Mouse (Mus musculus) heart, postnatal 14 days (tissue): ENCODE data around the gene Mamstr. TPM values are rescaled to one million over a fixed set of nuclear protein-coding genes. Genes with fewer than 3 reads are reported as not detected.

ENCODE experiments used
- DNase-seq, 2 experiments: peaks; one replicate each; pipeline ENCODE4 v3.0.0; 2021 to 2022
- intact Hi-C: fragments of 180-260 bp; cut with DNase I; formaldehyde crosslinking; loops from one replicate; pipeline ENCODE4 v1.15.1; 2025
- total RNA-seq, 2 experiments: library from RNA; stranded (reverse); gene quantifications; 2 replicates each; pipeline ENCODE4 v1.2.3; 2021

The Mamstr gene
- total RNA-seq, 2 experiments from 2014 or later: 6.4 to 6.9 TPM

DNA sequence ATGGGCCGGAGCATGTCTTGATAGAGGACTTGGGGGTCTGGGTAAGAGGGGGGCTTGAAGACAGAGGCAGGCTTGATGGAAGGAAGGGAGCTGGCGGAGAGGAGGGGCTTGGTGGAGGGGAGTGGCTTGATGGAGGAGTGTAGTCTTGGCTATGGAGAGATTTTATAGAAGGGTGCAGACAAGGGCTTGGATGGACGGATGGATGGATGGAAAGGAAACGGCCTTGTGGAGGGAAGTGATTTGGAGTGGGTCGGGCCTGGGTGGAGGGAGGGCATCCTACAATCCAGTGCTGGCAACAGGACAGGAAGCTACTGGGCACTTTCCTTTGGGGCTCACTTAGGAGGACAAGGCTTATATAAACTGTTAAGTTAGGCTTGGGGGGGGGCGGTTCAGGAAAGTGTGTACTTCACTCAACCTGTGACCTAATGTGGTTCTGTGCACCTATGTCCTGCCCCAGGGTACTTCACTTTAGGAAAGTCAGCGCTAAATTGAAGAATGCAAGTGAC, 13.2 kb upstream of the Mamstr start:
- intact Hi-C loops: no loop called here

GRCm38 (mm10) chr7:45627261-45627660, 12.5 kb upstream of the Mamstr start, which contains the start of gene Rasip1:
TSS of gene Rasip1 (plus strand) at chr7:45627488.
- intact Hi-C loops: no loop called here
- peak in 1 of 2 experiments; percentile 66 for DNase-seq

More for the DNA sequence above, 13.2 kb upstream of the Mamstr start:
- no peak for DNase-seq

- intact Hi-C loops: loop anchor here (2.0 kb wide), 2 partner anchors 36 to 54 kb away; no protein-coding TSS in a partner anchor
- peak; percentile 96 for DNase-seq
Observed at GRCm38 (mm10) chr7:45628364-45629294, 11.1 kb upstream of the Mamstr start.

DNA sequence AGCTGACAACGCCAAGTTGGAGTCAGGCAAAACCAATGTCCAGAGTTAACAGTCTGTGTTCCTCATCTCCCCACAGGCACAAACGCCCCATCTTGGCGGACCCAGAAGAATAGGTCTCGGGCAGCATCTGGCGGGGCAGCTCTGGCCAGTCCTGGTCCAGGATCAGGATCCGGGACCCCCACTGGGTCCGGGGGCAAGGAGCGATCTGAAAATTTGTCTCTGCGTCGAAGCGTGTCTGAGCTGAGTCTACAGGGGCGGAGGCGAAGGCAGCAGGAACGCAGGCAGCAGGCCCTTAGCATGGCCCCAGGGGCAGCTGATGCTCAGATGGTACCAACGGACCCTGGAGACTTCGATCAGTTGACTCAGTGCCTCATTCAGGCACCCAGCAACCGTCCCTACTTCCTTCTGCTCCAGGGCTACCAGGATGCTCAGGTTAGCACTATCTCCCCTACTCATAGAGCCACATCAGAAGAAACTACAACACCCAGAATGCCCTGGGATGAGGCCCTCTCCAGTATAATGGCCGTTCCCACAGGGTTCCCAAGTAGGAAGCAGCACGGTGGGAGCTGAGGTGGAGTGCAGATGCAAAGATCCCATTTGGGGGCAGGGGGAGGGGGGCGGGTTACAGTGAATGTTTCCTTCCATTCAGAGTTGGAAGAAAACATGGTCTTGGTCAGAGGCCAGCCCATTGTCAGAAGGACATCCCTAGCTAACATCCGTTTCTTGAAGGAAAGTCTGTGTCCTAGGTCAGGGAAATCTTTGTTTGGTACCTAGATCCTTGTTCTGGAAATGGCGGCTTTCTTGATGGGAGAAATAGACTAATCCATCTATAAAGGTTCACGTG, 9.5 kb upstream of the Mamstr start:
- DNase-seq: peak in 1 of 2 experiments; percentile 21
- intact Hi-C loops: no loop called here

GRCm38 (mm10) chr7:45632499-45632898, 7.3 kb upstream of the Mamstr start:
- DNase-seq: peak; percentile 45 to 58
- intact Hi-C loops: no loop called here

GRCm38 (mm10) chr7:45634946-45635681, 4.7 kb upstream of the Mamstr start:
- intact Hi-C loops: no loop called here
- DNase-seq: peak in 1 of 2 experiments; percentile 18

- DNase-seq: peak; percentile 69 to 74
- intact Hi-C loops: no loop called here
Observed at GRCm38 (mm10) chr7:45635711-45636688, 3.8 kb upstream of the Mamstr start.

- no peak for DNase-seq
- intact Hi-C loops: no loop called here
Observed at GRCm38 (mm10) chr7:45637710-45638109, 2.1 kb upstream of the Mamstr start.

DNA sequence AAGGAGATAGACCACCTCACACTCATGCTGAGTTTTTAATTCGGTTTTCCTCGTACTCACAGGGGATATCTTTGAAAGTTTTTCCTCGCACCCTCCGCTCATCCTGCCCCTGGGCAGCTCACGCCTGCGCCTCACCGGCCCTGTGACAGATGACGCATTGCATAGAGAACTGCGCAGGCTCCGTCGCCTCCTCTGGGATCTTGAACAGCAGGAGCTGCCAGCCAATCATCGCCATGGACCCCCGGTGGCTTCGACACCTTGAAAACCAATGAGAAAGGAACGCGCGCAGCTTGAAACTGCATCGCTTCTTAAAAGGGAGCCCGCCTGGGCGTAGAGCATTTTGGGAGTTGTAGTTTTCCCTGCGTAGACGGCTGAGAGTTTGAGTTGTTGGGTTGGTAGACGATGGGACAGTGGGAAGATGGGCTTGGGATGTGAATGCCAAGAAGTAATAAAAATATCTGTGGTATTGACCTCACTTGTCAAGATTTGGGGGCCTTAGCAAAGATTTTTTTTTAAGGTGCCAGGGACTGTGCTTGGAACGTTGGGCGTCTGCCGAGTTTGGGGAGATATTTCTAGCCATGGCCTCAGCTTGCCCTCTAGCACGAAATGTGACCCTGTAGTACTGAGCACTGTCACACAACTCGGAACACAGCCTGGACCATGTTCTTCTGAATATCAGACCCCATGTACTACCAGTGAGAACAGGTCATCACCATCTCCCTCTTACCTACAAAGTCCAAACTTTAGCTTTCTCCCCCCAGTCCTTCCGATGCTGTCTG, 965 bp upstream of the Mamstr start:
- peak; percentile 85 to 90 for DNase-seq
- intact Hi-C loops: no loop called here

- intact Hi-C loops: no loop called here
- DNase-seq: no peak
Observed at GRCm38 (mm10) chr7:45640191-45640957, 597 bp downstream of the Mamstr start.

DNA sequence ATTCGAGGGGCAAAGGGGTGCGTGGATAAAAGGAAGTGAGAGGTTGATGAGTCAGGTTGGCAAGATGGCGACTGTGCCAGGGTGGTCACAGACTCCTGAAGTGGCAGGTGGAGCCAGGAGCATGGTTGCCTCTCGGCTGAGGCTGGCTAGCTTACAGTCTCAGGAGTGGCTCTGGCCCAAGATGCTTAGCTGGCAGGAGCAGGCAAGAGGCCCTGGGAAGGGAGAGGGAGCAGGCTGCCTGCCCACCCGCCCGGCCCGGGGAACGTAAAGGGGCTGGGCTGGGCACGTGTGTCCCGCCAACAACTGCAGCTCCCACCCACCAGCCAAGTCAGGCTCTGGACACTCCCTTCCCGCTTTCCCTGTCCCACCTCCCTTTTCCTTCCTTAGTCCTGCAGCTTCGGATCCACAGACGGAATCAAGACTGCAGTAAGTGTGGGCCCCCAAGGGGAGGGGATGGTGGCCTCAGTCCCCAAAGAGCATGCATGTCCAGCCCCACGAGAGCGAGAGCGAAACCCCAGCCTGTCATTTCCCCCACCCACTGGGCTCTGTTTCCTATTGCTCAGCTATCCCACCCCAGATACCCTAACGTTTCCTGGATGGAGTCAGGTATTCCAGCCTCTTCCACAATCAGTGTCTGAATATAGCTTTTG, 1.7 kb downstream of the Mamstr start:
- peak; percentile 61 to 71 for DNase-seq
- intact Hi-C loops: no loop called here

GRCm38 (mm10) chr7:45642083-45642482, 2.3 kb downstream of the Mamstr start:
- intact Hi-C loops: no loop called here
- DNase-seq: peak in 1 of 2 experiments; percentile 33

DNA sequence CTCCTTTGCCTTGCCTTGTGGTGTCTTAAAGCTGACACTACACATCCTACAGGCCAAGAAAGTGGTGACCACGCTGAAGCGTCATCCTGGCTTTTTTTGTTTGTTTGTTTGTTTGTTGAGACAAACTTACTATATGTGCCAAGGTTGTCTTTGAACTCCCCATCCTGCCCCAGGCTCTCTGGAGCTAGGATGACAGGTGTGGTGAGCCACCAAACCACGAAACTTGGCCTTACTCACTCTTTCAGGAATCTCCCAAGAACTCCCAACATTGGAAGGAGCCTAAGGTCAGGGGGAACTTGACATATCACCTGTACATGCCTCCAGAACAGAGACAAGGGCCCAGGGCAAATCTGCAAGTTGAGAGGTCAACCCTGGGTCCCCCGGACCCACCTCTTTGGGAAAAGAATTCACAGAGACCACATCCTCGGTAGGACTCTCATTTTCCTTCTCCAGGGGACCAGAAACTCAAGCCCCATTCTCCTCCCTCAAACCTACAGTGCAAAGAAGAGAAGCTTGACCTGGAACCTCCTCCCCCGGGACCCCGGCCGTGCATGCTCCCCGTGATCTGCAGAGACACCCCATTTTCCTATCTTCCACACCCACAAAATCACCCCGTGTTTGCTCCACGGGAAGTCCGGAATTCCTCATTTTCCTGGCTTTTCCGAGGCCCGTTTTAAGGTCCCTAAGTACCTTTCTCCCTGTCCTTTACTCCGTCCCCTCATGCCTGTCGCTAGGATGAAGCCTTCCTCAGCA, 2.9 kb downstream of the Mamstr start:
- DNase-seq: no peak
- intact Hi-C loops: no loop called here

DNA sequence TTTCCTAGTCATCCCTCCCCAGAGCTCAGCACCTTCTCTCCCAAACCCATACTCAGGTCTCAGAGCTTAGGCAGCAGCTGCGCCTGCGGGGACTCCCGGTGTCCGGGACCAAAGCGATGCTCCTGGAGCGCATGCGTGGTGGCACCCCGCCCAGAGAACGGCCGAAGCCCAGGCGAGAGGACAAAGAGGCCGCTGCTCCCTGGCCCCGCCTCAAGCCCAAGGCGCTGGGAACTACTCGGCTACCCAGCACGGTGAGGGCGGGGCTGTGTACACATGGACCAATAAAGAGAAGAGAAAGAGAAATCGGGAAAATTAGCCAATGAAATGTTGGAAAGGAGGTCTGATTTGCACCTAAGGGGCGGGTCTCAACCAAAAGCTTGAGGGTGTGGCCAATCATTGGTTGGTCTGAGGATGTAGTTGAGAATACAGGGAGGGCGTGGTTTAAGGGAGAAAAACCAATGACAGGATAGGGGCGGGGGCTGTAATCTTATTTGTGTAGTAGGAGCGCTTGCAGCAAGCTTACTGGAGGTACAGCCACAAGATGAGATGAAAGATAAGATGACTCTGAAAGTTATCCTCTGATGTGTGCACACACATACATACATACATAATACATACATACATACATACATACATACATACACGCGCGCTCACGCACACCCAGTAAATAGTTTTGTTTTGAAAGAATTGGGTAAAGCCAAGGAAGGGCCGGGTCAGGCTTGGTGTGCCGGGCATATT, 3.8 kb downstream of the Mamstr start:
- intact Hi-C loops: no loop called here

DNA sequence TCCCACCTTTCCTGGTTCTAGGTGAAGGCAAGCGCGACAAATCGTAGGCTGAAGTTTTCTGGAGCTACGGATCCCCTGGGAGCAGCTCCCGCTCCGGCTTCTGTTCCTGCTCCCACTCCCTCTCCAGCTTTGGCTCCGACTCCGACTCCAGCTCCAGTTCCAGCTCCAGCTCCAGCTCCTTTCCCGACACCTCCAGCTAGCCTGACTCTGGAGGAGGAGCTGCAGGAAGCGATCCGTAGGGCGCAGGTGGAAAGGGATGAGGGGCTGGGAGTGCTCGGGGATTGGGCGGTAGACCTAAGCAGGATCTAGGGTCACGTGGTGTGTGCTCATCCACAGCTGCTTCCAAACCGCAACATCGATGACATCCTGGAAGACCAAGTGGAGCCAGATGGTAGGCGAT, 4.4 kb downstream of the Mamstr start:
- intact Hi-C loops: no loop called here
- DNase-seq: peak in 1 of 2 experiments; percentile 42

More for the DNA sequence above, 3.8 kb downstream of the Mamstr start:
- DNase-seq: peak; percentile 91 to 92
